Comparison of ENCODE assay signal across 9 mouse cellular contexts in genomic region chr11:101138536-101139181, GRCm38 (mm10). TPM values are rescaled to one million over a fixed set of nuclear protein-coding genes. Genes with fewer than 3 reads are reported as not detected.
A peak's percentile ranks its signal among the peaks of the same experiment; 100 is the strongest.
DNase-seq lines count a peak whose midpoint lies in the region; ATAC-seq and TF ChIP-seq lines count a peak whose summit lies in the region.
"Had no signal": no experiment of that assay in that cellular context is flagged by ENCODE, and none has a peak within 500 bp of the region (broad histone marks: within the 10 kb centered on the region; RNA-seq: fewer than 3 reads in every experiment).

No protein-coding gene starts in this region.

- no peak overlapping the region for H3K27ac ChIP-seq in lung, embryonic 15.5 days
- peak overlapping the region; percentile 6; the same call in 1 of the 2 replicates for H3K27ac ChIP-seq in forebrain, embryonic 13.5 days
- no peak overlapping the region for H3K27ac ChIP-seq in kidney, adult 2 months (ENCODE audit: insufficient read depth, low read depth, low read length)
- H3K27ac ChIP-seq in midbrain, embryonic 12.5 days (replicated peaks), result peak overlapping the region; percentile 35

- no peak for DNase-seq in lung, postnatal 36 days
- DNase-seq in kidney, adult 2 months, result peak; percentile 81
- no peak for DNase-seq in ovary, postnatal 10 days (ENCODE audit: low spot score)
- DNase-seq in gastrocnemius, adult 8-10 months (ENCODE audit: low spot score in 2 of 2), result no peak
- DNase-seq in thymus, postnatal 4 days, result no peak

- H3K9ac ChIP-seq in lung, embryonic 15.5 days, result no peak overlapping the region
- 0 out of 2 replicates have a peak overlapping the region, but pooled peaks have one; percentile 34 for H3K9ac ChIP-seq in forebrain, embryonic 13.5 days
- peak overlapping the region; percentile 11; the same call in 1 of the 2 replicates for H3K9ac ChIP-seq in midbrain, embryonic 12.5 days (replicated peaks)

- ATAC-seq in lung, embryonic 15.5 days (ENCODE audit: borderline replicate concordance, extremely low read depth, low FRiP score, low TSS enrichment), result peak; percentile 42; the same call in 1 of the 2 replicates
- ATAC-seq in forebrain, embryonic 13.5 days, result 0 out of 2 replicates have a peak, but pooled peaks have one; percentile 22
- no peak; the same call in 1 of the 2 replicates for ATAC-seq in midbrain, embryonic 12.5 days (ENCODE audit: low FRiP score, low read depth)

- no peaks in the 10 kb centered on the region for H3K27me3 ChIP-seq in lung, embryonic 15.5 days
- no peaks in the 10 kb centered on the region for H3K27me3 ChIP-seq in forebrain, embryonic 13.5 days
- H3K27me3 ChIP-seq in kidney, adult 2 months (replicated peaks; ENCODE audit: control insufficient read depth, insufficient read depth, low read length), result no peaks in the 10 kb centered on the region
- peaks cover 13% of the 10 kb centered on the region for H3K27me3 ChIP-seq in midbrain, embryonic 12.5 days

- TF ChIP-seq CTCF in kidney, adult 2 months (conservative IDR thresholded peaks at IDR 0.05; ENCODE audit: insufficient read depth, insufficient read length, low read depth, low read length), result no peak

- H3K36me3 ChIP-seq in lung, embryonic 15.5 days, result no peaks in the 10 kb centered on the region
- no peaks in the 10 kb centered on the region for H3K36me3 ChIP-seq in forebrain, embryonic 13.5 days (ENCODE audit: poor library complexity, severe bottlenecking)
- no peaks in the 10 kb centered on the region for H3K36me3 ChIP-seq in kidney, adult 2 months (ENCODE audit: control insufficient read depth, insufficient read depth, low read length)
- no peaks in the 10 kb centered on the region for H3K36me3 ChIP-seq in midbrain, embryonic 12.5 days

- H3K4me2 ChIP-seq in lung, embryonic 15.5 days, result peak overlapping the region; percentile 29
- peak overlapping the region; percentile 45 for H3K4me2 ChIP-seq in forebrain, embryonic 13.5 days
- peak overlapping the region; percentile 32 for H3K4me2 ChIP-seq in midbrain, embryonic 12.5 days (replicated peaks)

- no peak for TF ChIP-seq POLR2A in kidney, adult 2 months (IDR thresholded peaks at IDR 0.05; ENCODE audit: low read depth, low read length)

- no peaks in the 10 kb centered on the region for H3K9me3 ChIP-seq in lung, embryonic 15.5 days
- no peaks in the 10 kb centered on the region for H3K9me3 ChIP-seq in forebrain, embryonic 13.5 days (replicated peaks)
- no peaks in the 10 kb centered on the region for H3K9me3 ChIP-seq in midbrain, embryonic 12.5 days

- 19% methylated on average over 15 of the region's 15 CpGs for WGBS in lung, embryonic 15.5 days
- 20% methylated on average over 15 of the region's 15 CpGs for WGBS in forebrain, embryonic 13.5 days
- WGBS in kidney, adult 2 months, result 13% methylated on average over 15 of the region's 15 CpGs
- WGBS in midbrain, embryonic 12.5 days, result 29% methylated on average over 15 of the region's 15 CpGs

- peaks cover 24% of the 10 kb centered on the region for H3K4me1 ChIP-seq in lung, embryonic 15.5 days
- peaks cover 29% of the 10 kb centered on the region for H3K4me1 ChIP-seq in forebrain, embryonic 13.5 days
- peaks cover 6% of the 10 kb centered on the region; the same call in 1 of the 2 replicates for H3K4me1 ChIP-seq in kidney, adult 2 months (ENCODE audit: control insufficient read depth, insufficient read depth, low read length)
- H3K4me1 ChIP-seq in midbrain, embryonic 12.5 days, result peaks cover 13% of the 10 kb centered on the region

- H3K4me3 ChIP-seq in lung, embryonic 15.5 days, result no peak overlapping the region
- no peak overlapping the region for H3K4me3 ChIP-seq in forebrain, embryonic 13.5 days
- H3K4me3 ChIP-seq in kidney, adult 2 months (ENCODE audit: insufficient read depth, low read depth, low read length), result peak overlapping the region; percentile 6
- peak overlapping the region; percentile 14; the same call in 1 of the 2 replicates for H3K4me3 ChIP-seq in midbrain, embryonic 12.5 days

RNA-seq across cellular contexts. Expression of gene Tubg2, which starts 17.0 kb away (rescaled TPM):
- polyA plus RNA-seq in lung, embryonic 15.5 days (2015; fragmentation: Nextera tagmentation; extraction: Ambion mirVana), result 3.5 and 3.6 TPM in 2 replicates
- 14.6 and 16.4 TPM in 2 replicates for polyA plus RNA-seq in forebrain, embryonic 13.5 days (2015; fragmentation: Nextera tagmentation; extraction: Ambion mirVana)
- 1.4 and 1.8 TPM in 2 replicates for polyA plus RNA-seq in kidney, adult 2 months (2012; rRNA removed)
- polyA plus RNA-seq in midbrain, embryonic 12.5 days (2016; fragmentation: Nextera tagmentation; extraction: Ambion mirVana), result 9.0 and 10.3 TPM in 2 replicates
- 1 to 10 TPM; 2.9 to 3.6 (median 3.2) TPM for total RNA-seq in gastrocnemius, adult 8-10 months (2022)
- total RNA-seq: liver, adult 2 months had no signal

RNA-seq across cellular contexts. Expression of gene Tubg1, which starts 18.9 kb away (rescaled TPM):
- polyA plus RNA-seq in lung, embryonic 15.5 days (2015; fragmentation: Nextera tagmentation; extraction: Ambion mirVana), result 89.6 and 90.6 TPM in 2 replicates
- 108 and 112 TPM in 2 replicates for polyA plus RNA-seq in forebrain, embryonic 13.5 days (2015; fragmentation: Nextera tagmentation; extraction: Ambion mirVana)
- polyA plus RNA-seq in kidney, adult 2 months (2012; rRNA removed), result 14.1 and 19.2 TPM in 2 replicates
- polyA plus RNA-seq in midbrain, embryonic 12.5 days (2016; fragmentation: Nextera tagmentation; extraction: Ambion mirVana), result 96.3 and 97.4 TPM in 2 replicates
- total RNA-seq in gastrocnemius, adult 8-10 months (2022), result 10 to 100 TPM; 23.2 to 27.9 (median 25.9) TPM

RNA-seq across cellular contexts. Expression of gene Retreg3, which starts 19.0 kb away (rescaled TPM):
- polyA plus RNA-seq in lung, embryonic 15.5 days (2015; fragmentation: Nextera tagmentation; extraction: Ambion mirVana), result 21.8 and 22.1 TPM in 2 replicates
- 18.6 and 20.8 TPM in 2 replicates for polyA plus RNA-seq in forebrain, embryonic 13.5 days (2015; fragmentation: Nextera tagmentation; extraction: Ambion mirVana)
- 60.0 and 65.2 TPM in 2 replicates for polyA plus RNA-seq in kidney, adult 2 months (2012; rRNA removed)
- 21.8 and 23.1 TPM in 2 replicates for polyA plus RNA-seq in midbrain, embryonic 12.5 days (2016; fragmentation: Nextera tagmentation; extraction: Ambion mirVana)
- total RNA-seq in gastrocnemius, adult 8-10 months (2022), result 10 to 100 TPM; 28.8 to 30.4 (median 30.1) TPM

RNA-seq across cellular contexts. Expression of gene Cntnap1, which starts 31.7 kb away (rescaled TPM):
- 1.1 and 1.4 TPM in 2 replicates for polyA plus RNA-seq in lung, embryonic 15.5 days (2015; fragmentation: Nextera tagmentation; extraction: Ambion mirVana)
- 0.36 and 0.42 TPM in 2 replicates for polyA plus RNA-seq in forebrain, embryonic 13.5 days (2015; fragmentation: Nextera tagmentation; extraction: Ambion mirVana)
- 3.4 and 3.6 TPM in 2 replicates for polyA plus RNA-seq in kidney, adult 2 months (2012; rRNA removed)
- 0.74 and 0.94 TPM in 2 replicates for polyA plus RNA-seq in midbrain, embryonic 12.5 days (2016; fragmentation: Nextera tagmentation; extraction: Ambion mirVana)
- total RNA-seq in gastrocnemius, adult 8-10 months (2022), result 1 to 10 TPM in 1 of 4 experiments, under 1 TPM in 3; 0.67 to 1.3 (median 0.81) TPM

RNA-seq across cellular contexts. Expression of gene Plekhh3, which starts 32.5 kb away (rescaled TPM):
- 19.8 and 19.9 TPM in 2 replicates for polyA plus RNA-seq in lung, embryonic 15.5 days (2015; fragmentation: Nextera tagmentation; extraction: Ambion mirVana)
- polyA plus RNA-seq in forebrain, embryonic 13.5 days (2015; fragmentation: Nextera tagmentation; extraction: Ambion mirVana), result 4.5 and 6.4 TPM in 2 replicates
- polyA plus RNA-seq in kidney, adult 2 months (2012; rRNA removed), result 19.3 and 22.7 TPM in 2 replicates
- polyA plus RNA-seq in midbrain, embryonic 12.5 days (2016; fragmentation: Nextera tagmentation; extraction: Ambion mirVana), result 12.3 and 12.6 TPM in 2 replicates
- 10 to 100 TPM; 25.6 to 38.5 (median 33.9) TPM for total RNA-seq in gastrocnemius, adult 8-10 months (2022)

Comparison
In these comparisons a context has a peak if more than half of its experiments do, and no peak if none do; other contexts are left out.
1. H3K27ac ChIP-seq: peak in forebrain, embryonic 13.5 days (single experiment) and midbrain, embryonic 12.5 days (single experiment); none in lung, embryonic 15.5 days (single experiment) and kidney, adult 2 months (single experiment).
2. H3K4me3 ChIP-seq: peak in kidney, adult 2 months (single experiment) and midbrain, embryonic 12.5 days (single experiment); none in lung, embryonic 15.5 days (single experiment) and forebrain, embryonic 13.5 days (single experiment).
3. Peak in every context shown above with its lines, with median percentiles within 50 percentile points of each other: H3K4me2 ChIP-seq.